Mouse (Mus musculus): ENCODE results near the gene Cln6. TPM values are rescaled to one million over a fixed set of nuclear protein-coding genes. Genes with fewer than 3 reads are reported as not detected.

The Cln6 gene
- total RNA-seq, 2 experiments from 2014 or later: 18.2 to 24.4 TPM

DNA sequence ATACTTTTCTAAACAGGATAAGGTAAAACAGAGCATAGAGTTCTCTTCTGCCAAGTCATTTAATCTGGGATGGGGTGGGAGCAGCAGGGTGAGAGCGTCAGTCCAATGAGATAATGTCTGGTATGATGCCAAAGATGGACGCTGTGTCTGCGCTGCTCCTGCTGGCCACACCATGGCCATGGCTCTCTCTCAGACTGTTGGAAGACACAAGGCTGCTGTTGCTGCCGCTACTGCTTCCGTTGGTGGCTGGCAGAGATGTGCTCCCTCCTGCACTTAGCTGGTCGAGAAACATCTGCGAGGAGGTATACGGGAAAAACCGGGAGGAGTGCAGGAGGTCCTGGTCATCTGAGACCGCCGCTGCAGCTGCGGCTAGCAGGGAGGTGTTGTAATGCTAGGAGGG is 43.3 kb downstream of the Cln6 start:
- no peak for DNase-seq

DNA sequence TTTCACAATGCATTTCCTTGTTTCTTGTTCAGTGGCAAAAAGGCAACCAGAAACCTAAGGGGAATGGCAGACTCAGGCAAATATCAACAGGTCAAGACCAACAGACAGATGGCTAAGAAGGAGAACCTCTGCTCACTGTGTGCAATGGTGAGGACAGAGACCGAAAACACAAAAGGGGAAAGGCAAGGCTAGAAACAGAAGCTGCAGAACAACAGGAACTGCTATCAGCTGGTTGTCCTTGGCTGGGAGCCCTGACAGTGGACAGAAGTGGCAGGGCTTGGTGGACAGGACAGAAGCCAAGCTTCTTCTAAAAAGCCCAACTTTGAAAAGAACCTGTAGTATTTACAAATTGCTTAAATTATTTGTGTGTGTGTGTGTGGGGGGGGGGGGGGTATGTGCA is 55.9 kb downstream of the Cln6 start:
- DNase-seq: peak; percentile 71

Other genes with a start within 250 kb of the Cln6 start
- gene Itga11, start 161.0 kb upstream of the Cln6 start, total RNA-seq (2021): 1 to 10 TPM; 2.0 to 2.5 TPM
- gene Fem1b, start 26.9 kb upstream of the Cln6 start, total RNA-seq (2021): 10 to 100 TPM; 34.5 to 37.6 TPM
- 10 to 100 TPM; 12.2 to 13.7 TPM for gene Calml4, start 19.3 kb downstream of the Cln6 start, total RNA-seq (2021)
- 10 to 100 TPM; 27.9 to 32.8 TPM for gene Pias1, start 149.1 kb downstream of the Cln6 start, total RNA-seq (2021)